Mouse (Mus musculus) lung, adult 2 months (tissue): ENCODE results near the gene Nae1.

ENCODE experiments used
- CTCF ChIP-seq: fragments of 200-500 bp; IDR thresholded peaks from 2 replicates; pipeline ENCODE4 v1.5.1; 2011; ENCODE audit warnings: mild to moderate bottlenecking, low read length, control low read depth; ENCODE audit not compliant: insufficient read depth
- POLR2A ChIP-seq: fragments of 200-500 bp; IDR thresholded peaks from 2 replicates; pipeline ENCODE4 v1.6.1; 2011; ENCODE audit warnings: low read depth, mild to moderate bottlenecking, control low read depth, low read length, borderline replicate concordance; ENCODE audit errors: extremely low read depth

DNA sequence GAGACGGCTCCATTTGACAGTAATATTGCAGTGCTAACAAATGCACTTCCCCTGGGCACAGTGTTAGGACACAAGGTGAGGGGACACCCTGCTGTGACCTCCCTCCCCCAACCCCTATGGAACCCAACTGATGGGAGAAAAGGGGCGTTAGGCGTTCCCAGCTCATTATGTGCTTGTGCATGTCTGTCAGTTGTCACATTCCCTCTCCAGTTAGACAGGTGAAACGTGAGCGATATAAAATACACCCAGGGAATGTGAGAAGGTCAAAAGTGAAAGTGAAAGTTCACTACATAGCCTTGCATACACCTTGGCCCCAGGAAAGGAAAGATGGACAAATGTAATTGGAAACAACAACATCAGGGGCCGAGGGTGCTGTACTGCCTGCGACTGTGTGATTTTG is 941 bp upstream of the Nae1 start:
- no peak for TF ChIP-seq POLR2A
- no peak for TF ChIP-seq CTCF
